ENCODE assay signal across 8 mouse cellular contexts in genomic region chr11:35282825-35283571, GRCm38 (mm10).
DNase-seq lines count a peak whose midpoint lies in the region; ATAC-seq lines count a peak whose summit lies in the region.

No protein-coding gene starts in this region.

- no peaks in the 10 kb centered on the region for H3K36me3 ChIP-seq in kidney, embryonic 16.5 days (ENCODE audit: insufficient read depth, low read length)
- H3K36me3 ChIP-seq in hindbrain, embryonic 16.5 days (ENCODE audit: control insufficient read depth, insufficient read depth, low read length) = no peaks in the 10 kb centered on the region
- H3K36me3 ChIP-seq in neural tube, embryonic 11.5 days (ENCODE audit: control insufficient read depth, insufficient read depth, low read length) = no peaks in the 10 kb centered on the region

- 0 out of 2 replicates have a peak, but pooled peaks cover 7% of the 10 kb centered on the region for H3K27me3 ChIP-seq in kidney, embryonic 16.5 days (ENCODE audit: insufficient read depth, low read length)
- H3K27me3 ChIP-seq in hindbrain, embryonic 16.5 days (replicated peaks; ENCODE audit: control insufficient read depth, insufficient read depth, low read length) = 0 out of 2 replicates have a peak, but pooled peaks cover 6% of the 10 kb centered on the region
- no peaks in the 10 kb centered on the region for H3K27me3 ChIP-seq in neural tube, embryonic 11.5 days (ENCODE audit: control insufficient read depth, insufficient read depth, low read length)

- no peak overlapping the region for H3K4me2 ChIP-seq in kidney, embryonic 16.5 days (replicated peaks; ENCODE audit: low read depth, low read length)
- peak overlapping the region; percentile 18; the same call in 1 of the 2 replicates for H3K4me2 ChIP-seq in hindbrain, embryonic 16.5 days (ENCODE audit: low read length)
- no peak overlapping the region for H3K4me2 ChIP-seq in neural tube, embryonic 11.5 days (ENCODE audit: low read depth)

- ATAC-seq in kidney, embryonic 16.5 days (ENCODE audit: low FRiP score, low TSS enrichment) = peak; percentile 75
- ATAC-seq in hindbrain, embryonic 16.5 days = peak; percentile 57
- ATAC-seq in neural tube, embryonic 11.5 days (ENCODE audit: insufficient read depth, low FRiP score, low TSS enrichment) = no peak

- no peaks in the 10 kb centered on the region for H3K9me3 ChIP-seq in kidney, embryonic 16.5 days (ENCODE audit: low read length)
- H3K9me3 ChIP-seq in hindbrain, embryonic 16.5 days (ENCODE audit: control insufficient read depth, low read length) = no peaks in the 10 kb centered on the region
- no peaks in the 10 kb centered on the region for H3K9me3 ChIP-seq in neural tube, embryonic 11.5 days (ENCODE audit: control insufficient read depth, low read length)

- H3K4me1 ChIP-seq in kidney, embryonic 16.5 days (ENCODE audit: insufficient read depth, low read length) = peaks cover 38% of the 10 kb centered on the region
- peaks cover 29% of the 10 kb centered on the region for H3K4me1 ChIP-seq in hindbrain, embryonic 16.5 days (ENCODE audit: control insufficient read depth, insufficient read depth, low read depth, low read length)
- H3K4me1 ChIP-seq in neural tube, embryonic 11.5 days (ENCODE audit: control insufficient read depth, insufficient read depth, low read length) = peaks cover 13% of the 10 kb centered on the region

- no peak overlapping the region for H3K9ac ChIP-seq in kidney, embryonic 16.5 days (replicated peaks; ENCODE audit: low read length)
- peak overlapping the region; percentile 16 for H3K9ac ChIP-seq in hindbrain, embryonic 16.5 days (ENCODE audit: low read depth, low read length)
- no peak overlapping the region for H3K9ac ChIP-seq in neural tube, embryonic 11.5 days (ENCODE audit: low read length)

- DNase-seq in kidney, postnatal 36 days = no peak
- DNase-seq in embryo, embryonic 9.5 days (ENCODE audit: extremely low spot score) = peak; percentile 51
- DNase-seq in neural tube, embryonic 11.5 days (ENCODE audit: low spot score) = peak; percentile 32
- DNase-seq in urinary bladder, adult 2 months (ENCODE audit: low spot score) = no peak
- DNase-seq in lung, postnatal 36 days = no peak
- DNase-seq in c-Kit-positive CD71-positive TER-119-positive erythroid progenitor cells, embryonic 14.5 days (ENCODE audit: low spot score) = no peak

- H3K27ac ChIP-seq in kidney, embryonic 16.5 days (ENCODE audit: low read length) = peak overlapping the region; percentile 72
- no peak overlapping the region for H3K27ac ChIP-seq in hindbrain, embryonic 16.5 days (ENCODE audit: low read depth, low read length)
- H3K27ac ChIP-seq in neural tube, embryonic 11.5 days (ENCODE audit: low read depth, low read length) = no peak overlapping the region

- WGBS in kidney, embryonic 16.5 days = 16% methylated on average over 12 of the region's 12 CpGs
- 16% methylated on average over 12 of the region's 12 CpGs for WGBS in hindbrain, embryonic 16.5 days
- 23% methylated on average over 12 of the region's 12 CpGs for WGBS in neural tube, embryonic 11.5 days

- H3K4me3 ChIP-seq in kidney, embryonic 16.5 days (ENCODE audit: low read length) = no peak overlapping the region
- H3K4me3 ChIP-seq in hindbrain, embryonic 16.5 days (ENCODE audit: low read length) = no peak overlapping the region
- H3K4me3 ChIP-seq in neural tube, embryonic 11.5 days (ENCODE audit: low read depth, low read length) = no peak overlapping the region

Comparison
In these comparisons a context has a peak if more than half of its experiments do, and no peak if none do; other contexts are left out.
1. DNase-seq: peak in embryo, embryonic 9.5 days (single experiment) and neural tube, embryonic 11.5 days (single experiment); none in kidney, postnatal 36 days (0 of 2), urinary bladder, adult 2 months (single experiment), lung, postnatal 36 days (single experiment) and c-Kit-positive CD71-positive TER-119-positive erythroid progenitor cells, embryonic 14.5 days (single experiment).